Mouse (Mus musculus): ENCODE measurements at regions not wholly inside any gene's neighbourhood (a gene's known extent, or its start where the extent isn't known, plus 50 kb on each side); places are given as distances from the start of the nearest gene placed in this dataset.

- DNase-seq, result no peak
Measured at GRCm38 (mm10) chr7:36829710-36830109, 131.8 kb downstream of the Tshz3 start.

GRCm38 (mm10) chr7:36830155-36830554, 132.2 kb downstream of the Tshz3 start:
- no peak for DNase-seq

- DNase-seq, result no peak
Measured at GRCm38 (mm10) chr7:36848279-36848678, 150.4 kb downstream of the Tshz3 start.

- DNase-seq, result no peak
Measured at GRCm38 (mm10) chr7:36851275-36851889, 153.5 kb downstream of the Tshz3 start.

- DNase-seq, result no peak
Measured at GRCm38 (mm10) chr7:36854308-36854707, 156.4 kb downstream of the Tshz3 start.

- DNase-seq, result no peak
Measured at GRCm38 (mm10) chr7:36859428-36859827, 161.5 kb downstream of the Tshz3 start.

GRCm38 (mm10) chr7:36862481-36862880, 164.6 kb downstream of the Tshz3 start:
- no peak for DNase-seq

GRCm38 (mm10) chr7:36863745-36864144, 165.8 kb downstream of the Tshz3 start:
- DNase-seq, result no peak

- DNase-seq, result no peak
Measured at GRCm38 (mm10) chr7:36864675-36865074, 166.8 kb downstream of the Tshz3 start.

- no peak for DNase-seq
Measured at GRCm38 (mm10) chr7:36866602-36867001, 168.7 kb downstream of the Tshz3 start.

GRCm38 (mm10) chr7:36874004-36874403, 176.1 kb downstream of the Tshz3 start:
- no peak for DNase-seq

- DNase-seq, result no peak
Measured at GRCm38 (mm10) chr7:36877686-36878085, 179.8 kb downstream of the Tshz3 start.

- DNase-seq, result no peak
Measured at GRCm38 (mm10) chr7:36892776-36893500, 195.0 kb downstream of the Tshz3 start.

- peak; percentile 8 for DNase-seq
Measured at GRCm38 (mm10) chr7:36896339-36896738, 198.4 kb downstream of the Tshz3 start.

GRCm38 (mm10) chr7:36901537-36901936, 203.6 kb downstream of the Tshz3 start:
- no peak for DNase-seq

- DNase-seq, result no peak
Measured at GRCm38 (mm10) chr7:36913304-36913703, 215.4 kb downstream of the Tshz3 start.

- DNase-seq, result no peak
Measured at GRCm38 (mm10) chr7:36914261-36914660, 216.3 kb downstream of the Tshz3 start.

- DNase-seq, result no peak
Measured at GRCm38 (mm10) chr7:36915171-36915570, 217.3 kb downstream of the Tshz3 start.

GRCm38 (mm10) chr7:36917011-36917410, 219.1 kb downstream of the Tshz3 start:
- no peak for DNase-seq

- DNase-seq, result no peak
Measured at GRCm38 (mm10) chr7:36919413-36919812, 221.5 kb downstream of the Tshz3 start.

- DNase-seq, result no peak
Measured at GRCm38 (mm10) chr7:36921003-36921402, 223.1 kb downstream of the Tshz3 start.

GRCm38 (mm10) chr7:36933490-36933889, 235.6 kb downstream of the Tshz3 start:
- DNase-seq, result no peak

- no peak for DNase-seq
Measured at GRCm38 (mm10) chr7:36934792-36935555, 237.1 kb downstream of the Tshz3 start.

Data from adrenal gland, postnatal 10 days (tissue).